Mouse (Mus musculus) left cerebral cortex, postnatal 10 days (tissue): ENCODE data around the gene Mast1. TPM values are rescaled to one million over a fixed set of nuclear protein-coding genes. Genes with fewer than 3 reads are reported as not detected.

Source experiments
- DNase-seq, 2 experiments: peaks; one replicate each; pipeline ENCODE4 v3.0.0; 2021 to 2022; ENCODE audit warnings: low spot score in 2 of 2, mixed read lengths in 1 of 2; ENCODE audit errors: extremely low spot score in 1 of 2
- intact Hi-C: fragments of 180-260 bp; cut with DNase I; formaldehyde crosslinking; loops from one replicate; pipeline ENCODE4 v1.15.1; 2025
- total RNA-seq, 2 experiments: library from RNA; stranded (reverse); gene quantifications; 2 replicates each; pipeline ENCODE4 v1.2.3; 2021

The Mast1 gene
- total RNA-seq, result 100 to 1,000 TPM; 183 to 187 TPM

GRCm38 (mm10) chr8:84936962-84937546, at the start of gene Mast1:
TSS of gene Mast1 (minus strand) at chr8:84937359.
- peak; percentile 56 to 87 for DNase-seq
- intact Hi-C loops, result no loop called here

GRCm38 (mm10) chr8:84986379-84986945, 49.3 kb upstream of the Mast1 start:
- DNase-seq, result no peak
- intact Hi-C loops, result no loop called here

GRCm38 (mm10) chr8:84985684-84986378, 48.7 kb upstream of the Mast1 start:
- DNase-seq, result peak; percentile 88 to 97
- intact Hi-C loops, result no loop called here

GRCm38 (mm10) chr8:84985049-84985683, 48.0 kb upstream of the Mast1 start:
- DNase-seq, result peak in 1 of 2 experiments; percentile 74
- intact Hi-C loops, result no loop called here

- DNase-seq, result peak in 1 of 2 experiments; percentile 84
- intact Hi-C loops, result no loop called here
Observed at GRCm38 (mm10) chr8:84984294-84985048, 47.3 kb upstream of the Mast1 start.

- intact Hi-C loops, result no loop called here
- no peak for DNase-seq
Observed at GRCm38 (mm10) chr8:84982499-84983011, 45.4 kb upstream of the Mast1 start.

GRCm38 (mm10) chr8:84981644-84982498, 44.7 kb upstream of the Mast1 start:
- intact Hi-C loops, result no loop called here
- no peak for DNase-seq

- peak; percentile 71 to 92 for DNase-seq
- intact Hi-C loops, result no loop called here
Observed at GRCm38 (mm10) chr8:84980622-84981358, 43.6 kb upstream of the Mast1 start.

- intact Hi-C loops, result no loop called here
- peak; percentile 91 to 96 for DNase-seq
Observed at GRCm38 (mm10) chr8:84979599-84980421, 42.7 kb upstream of the Mast1 start.

GRCm38 (mm10) chr8:84978248-84978940, 41.2 kb upstream of the Mast1 start, which contains the start of gene Junb:
TSS of gene Junb (minus strand) at chr8:84978718.
- intact Hi-C loops, result no loop called here
- DNase-seq, result peak; percentile 92 to 97

- intact Hi-C loops, result no loop called here
- peak in 1 of 2 experiments; percentile 83 for DNase-seq
Observed at GRCm38 (mm10) chr8:84977435-84978247, 40.5 kb upstream of the Mast1 start.

- intact Hi-C loops, result no loop called here
- DNase-seq, result no peak
Observed at GRCm38 (mm10) chr8:84976763-84977434, 39.7 kb upstream of the Mast1 start.

- intact Hi-C loops, result no loop called here
- DNase-seq, result peak; percentile 93 to 96
Observed at GRCm38 (mm10) chr8:84976031-84976762, 39.0 kb upstream of the Mast1 start.

- intact Hi-C loops, result loop anchor here (1.0 kb wide), 1 partner anchor 15 kb away; the partner anchor contains the start of gene Hook2
- peak; percentile 63 to 72 for DNase-seq
Observed at GRCm38 (mm10) chr8:84975434-84975833, 38.3 kb upstream of the Mast1 start.
